22 mouse cellular contexts compared by ENCODE assay signal in the genomic region with DNA sequence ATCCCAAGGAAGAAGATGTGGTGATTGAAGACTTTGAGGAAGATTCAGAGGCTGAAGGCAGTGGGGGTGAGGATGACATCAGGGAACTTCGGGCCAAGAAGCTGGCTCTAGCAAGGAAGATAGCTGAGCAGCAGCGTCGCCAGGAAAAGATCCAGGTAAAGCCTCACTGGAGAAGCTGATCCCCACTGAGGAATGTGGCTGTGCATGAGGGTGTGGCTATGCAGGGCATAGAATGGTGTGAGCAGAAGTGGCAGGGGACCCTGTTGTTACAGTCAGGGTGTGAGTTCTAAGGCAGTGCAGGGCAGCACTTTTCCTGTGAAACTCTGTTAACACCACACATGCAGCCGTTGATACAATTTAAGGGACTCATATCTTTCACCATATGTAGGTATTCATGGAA. TPM values are rescaled to one million over a fixed set of nuclear protein-coding genes. Genes with fewer than 3 reads are reported as not detected.
DNase-seq lines count a peak whose midpoint lies in the region; ATAC-seq and TF ChIP-seq lines count a peak whose summit lies in the region.
"Had no signal": no experiment of that assay in that cellular context is flagged by ENCODE, and none has a peak within 500 bp of the region (broad histone marks: within the 10 kb centered on the region; RNA-seq: fewer than 3 reads in every experiment).

No protein-coding gene starts in this region.

- 78% methylated on average over 4 of the region's 4 CpGs for WGBS in lung, embryonic 16.5 days
- WGBS in lung, adult 2 months, result 78% methylated on average over 4 of the region's 4 CpGs
- WGBS in limb, embryonic 12.5 days, result 73% methylated on average over 4 of the region's 4 CpGs

- H3K27ac ChIP-seq in gastrocnemius, adult 2 months, result peak overlapping the region; percentile 28; the same call in 1 of the 2 replicates
- peak overlapping the region; percentile 43; the same call in 1 of the 2 replicates for H3K27ac ChIP-seq in lung, embryonic 16.5 days (ENCODE audit: low read length)
- H3K27ac ChIP-seq in limb, embryonic 12.5 days, result peak overlapping the region; percentile 88
- H3K27ac ChIP-seq: hindbrain, embryonic 13.5 days; liver, embryonic 13.5 days had no signal

- DNase-seq in gastrocnemius, adult 2 months, result no peak
- DNase-seq in gastrocnemius, postnatal 4 days (ENCODE audit: low spot score in 2 of 2), result no peak
- DNase-seq in lung, adult 2 months, result no peak
- DNase-seq in urinary bladder, postnatal 4 days (ENCODE audit: low spot score in 2 of 2), result no peak
- no peak for DNase-seq in right cerebral cortex, adult 2 months (ENCODE audit: low spot score in 2 of 2)
- DNase-seq: adrenal gland, adult 8-10 months; cerebellum, adult 11 months; cerebellum, postnatal 25 days; gastrocnemius, postnatal 10 days; heart, postnatal 10 days; kidney, adult 18-20 months; layer of hippocampus, postnatal 36 days; liver, embryonic 13.5 days; lung, postnatal 36 days; thymus, postnatal 14 days had no signal

- no peak for TF ChIP-seq POLR2A in lung, adult 2 months (IDR thresholded peaks at IDR 0.05; ENCODE audit: borderline replicate concordance, extremely low read depth, low read depth, low read length)

- H3K4me3 ChIP-seq in gastrocnemius, adult 2 months, result no peak overlapping the region
- H3K4me3 ChIP-seq in lung, embryonic 16.5 days (ENCODE audit: low read length), result no peak overlapping the region
- H3K4me3 ChIP-seq in lung, adult 2 months (replicated peaks; ENCODE audit: extremely low read depth, low read depth, low read length), result no peak overlapping the region
- no peak overlapping the region for H3K4me3 ChIP-seq in limb, embryonic 12.5 days (replicated peaks)
- H3K4me3 ChIP-seq: hindbrain, embryonic 13.5 days; liver, embryonic 13.5 days had no signal

- H3K36me3 ChIP-seq in lung, embryonic 16.5 days (ENCODE audit: control insufficient read depth, insufficient read depth, low read length), result peaks cover 10% of the 10 kb centered on the region
- peaks cover 26% of the 10 kb centered on the region for H3K36me3 ChIP-seq in limb, embryonic 12.5 days

- no peak overlapping the region for H3K9ac ChIP-seq in lung, embryonic 16.5 days (ENCODE audit: low read length)
- H3K9ac ChIP-seq in limb, embryonic 12.5 days (replicated peaks), result no peak overlapping the region
- H3K9ac ChIP-seq: hindbrain, embryonic 13.5 days; liver, embryonic 13.5 days had no signal

- peaks cover 48% of the 10 kb centered on the region for H3K4me1 ChIP-seq in lung, embryonic 16.5 days (replicated peaks; ENCODE audit: control insufficient read depth, insufficient read depth, low read length)
- peaks cover 23% of the 10 kb centered on the region for H3K4me1 ChIP-seq in lung, adult 2 months (ENCODE audit: control insufficient read depth, insufficient read depth, low read length)
- H3K4me1 ChIP-seq in limb, embryonic 12.5 days (replicated peaks), result peaks cover 83% of the 10 kb centered on the region

- ATAC-seq in lung, embryonic 16.5 days (ENCODE audit: low read depth), result no peak
- no peak for ATAC-seq in limb, embryonic 12.5 days (ENCODE audit: insufficient number of reproducible peaks, insufficient read depth, low FRiP score, low TSS enrichment, low read depth)
- ATAC-seq in activated CD4-positive, CD25-positive, alpha-beta regulatory T cell, adult 4 months, result no peak
- ATAC-seq: CD4-positive, CD25-positive, alpha-beta regulatory T cell, adult 4 months had no signal

- no peak for TF ChIP-seq CTCF in gastrocnemius, adult 2 months (IDR thresholded peaks at IDR 0.05)
- no peak for TF ChIP-seq CTCF in lung, adult 2 months (IDR thresholded peaks at IDR 0.05; ENCODE audit: insufficient read depth, low read length)

- intact Hi-C loops in gastrocnemius, adult 2 months (cut with DNase I), result no loop called here

- H3K4me2 ChIP-seq in lung, embryonic 16.5 days (ENCODE audit: low read depth, low read length), result no peak overlapping the region
- no peak overlapping the region for H3K4me2 ChIP-seq in limb, embryonic 12.5 days
- H3K4me2 ChIP-seq: hindbrain, embryonic 13.5 days; liver, embryonic 13.5 days; midbrain, embryonic 11.5 days had no signal

- no peaks in the 10 kb centered on the region for H3K9me3 ChIP-seq in lung, embryonic 16.5 days (ENCODE audit: control insufficient read depth, low read length)
- H3K9me3 ChIP-seq in limb, embryonic 12.5 days, result no peaks in the 10 kb centered on the region
- H3K9me3 ChIP-seq: G1E; hindbrain, embryonic 13.5 days; liver, embryonic 13.5 days had no signal

- no peaks in the 10 kb centered on the region for H3K27me3 ChIP-seq in lung, embryonic 16.5 days (ENCODE audit: control insufficient read depth, insufficient read depth, low read depth, low read length)
- H3K27me3 ChIP-seq in limb, embryonic 12.5 days, result no peaks in the 10 kb centered on the region
- H3K27me3 ChIP-seq: hindbrain, embryonic 13.5 days; liver, embryonic 13.5 days had no signal

RNA-seq across cellular contexts. Expression of a gene that starts 26.6 kb away (rescaled TPM):
- total RNA-seq in gastrocnemius, adult 2 months (2021), result 1 to 10 TPM; 4.6 to 6.6 TPM
- total RNA-seq in gastrocnemius, postnatal 4 days (2021), result 10 to 100 TPM; 42.7 to 48.8 TPM
- 8.4 and 8.5 TPM in 2 replicates for polyA plus RNA-seq in lung, embryonic 16.5 days (2015; fragmentation: Nextera tagmentation; extraction: Ambion mirVana)
- 21.4 and 33.8 TPM in 2 replicates for polyA plus RNA-seq in lung, adult 2 months (2012; rRNA removed)
- 30.3 and 35.5 TPM in 2 replicates for polyA plus RNA-seq in limb, embryonic 12.5 days (2016; fragmentation: Nextera tagmentation; extraction: Ambion mirVana)
- polyA plus RNA-seq in activated CD4-positive, CD25-positive, alpha-beta regulatory T cell, adult 4 months (2017; shearing (Covaris generic)), result under 1 TPM in 1 of 2 experiments, not detected in 1; 0.38 TPM

RNA-seq across cellular contexts. Expression of a gene that starts 35.9 kb away (rescaled TPM):
- total RNA-seq in gastrocnemius, adult 2 months (2021), result 1 to 10 TPM; 2.5 to 3.6 TPM
- total RNA-seq in gastrocnemius, postnatal 4 days (2021), result 1 to 10 TPM; 6.6 to 6.8 TPM
- polyA plus RNA-seq in lung, embryonic 16.5 days (2015; fragmentation: Nextera tagmentation; extraction: Ambion mirVana), result 24.0 and 24.2 TPM in 2 replicates
- 15.3 and 21.1 TPM in 2 replicates for polyA plus RNA-seq in lung, adult 2 months (2012; rRNA removed)
- 29.6 and 31.0 TPM in 2 replicates for polyA plus RNA-seq in limb, embryonic 12.5 days (2016; fragmentation: Nextera tagmentation; extraction: Ambion mirVana)
- 10 to 100 TPM; 28.4 to 32.8 TPM for polyA plus RNA-seq in activated CD4-positive, CD25-positive, alpha-beta regulatory T cell, adult 4 months (2017; shearing (Covaris generic))

RNA-seq across cellular contexts. Expression of a gene that starts 48.3 kb away (rescaled TPM):
- 1 to 10 TPM; 5.5 to 6.2 TPM for total RNA-seq in gastrocnemius, adult 2 months (2021)
- total RNA-seq in gastrocnemius, postnatal 4 days (2021), result 10 to 100 TPM in 1 of 2 experiments, 1 to 10 TPM in 1; 10.0 to 11.4 TPM
- polyA plus RNA-seq in lung, embryonic 16.5 days (2015; fragmentation: Nextera tagmentation; extraction: Ambion mirVana), result 17.1 and 17.9 TPM in 2 replicates
- polyA plus RNA-seq in lung, adult 2 months (2012; rRNA removed), result 21.0 and 25.7 TPM in 2 replicates
- 24.0 and 25.5 TPM in 2 replicates for polyA plus RNA-seq in limb, embryonic 12.5 days (2016; fragmentation: Nextera tagmentation; extraction: Ambion mirVana)
- 1 to 10 TPM; 8.3 to 9.6 TPM for polyA plus RNA-seq in activated CD4-positive, CD25-positive, alpha-beta regulatory T cell, adult 4 months (2017; shearing (Covaris generic))

RNA-seq across cellular contexts. Expression of a gene that starts 50.8 kb away (rescaled TPM):
- 1 to 10 TPM in 1 of 2 experiments, under 1 TPM in 1; 0.54 to 1.1 TPM for total RNA-seq in gastrocnemius, adult 2 months (2021)
- 1 to 10 TPM; 4.2 to 5.0 TPM for total RNA-seq in gastrocnemius, postnatal 4 days (2021)
- 2.0 and 2.9 TPM in 2 replicates for polyA plus RNA-seq in lung, embryonic 16.5 days (2015; fragmentation: Nextera tagmentation; extraction: Ambion mirVana)
- polyA plus RNA-seq in lung, adult 2 months (2012; rRNA removed), result 11.6 and 12.5 TPM in 2 replicates
- polyA plus RNA-seq in limb, embryonic 12.5 days (2016; fragmentation: Nextera tagmentation; extraction: Ambion mirVana), result 1.5 and 2.1 TPM in 2 replicates
- 1 to 10 TPM; 1.6 to 1.8 TPM for polyA plus RNA-seq in activated CD4-positive, CD25-positive, alpha-beta regulatory T cell, adult 4 months (2017; shearing (Covaris generic))
- total RNA-seq: G1E had no signal
- polyA plus RNA-seq: G1E had no signal

Comparison
In these comparisons a context has a peak if more than half of its experiments do, and no peak if none do; other contexts are left out.
1. H3K27ac ChIP-seq: peak in every context shown above with its lines; median percentile 88 in limb, embryonic 12.5 days; 43 in lung, embryonic 16.5 days; 28 in gastrocnemius, adult 2 months.